Mouse (Mus musculus) spleen, postnatal 4 days (tissue): Measurements from ENCODE around the gene Slc9a2.

Source experiments
- DNase-seq, 2 experiments: peaks; one replicate each; pipeline ENCODE4 v3.0.0; 2022; ENCODE audit warnings: low spot score in 2 of 2

The Slc9a2 gene

DNA sequence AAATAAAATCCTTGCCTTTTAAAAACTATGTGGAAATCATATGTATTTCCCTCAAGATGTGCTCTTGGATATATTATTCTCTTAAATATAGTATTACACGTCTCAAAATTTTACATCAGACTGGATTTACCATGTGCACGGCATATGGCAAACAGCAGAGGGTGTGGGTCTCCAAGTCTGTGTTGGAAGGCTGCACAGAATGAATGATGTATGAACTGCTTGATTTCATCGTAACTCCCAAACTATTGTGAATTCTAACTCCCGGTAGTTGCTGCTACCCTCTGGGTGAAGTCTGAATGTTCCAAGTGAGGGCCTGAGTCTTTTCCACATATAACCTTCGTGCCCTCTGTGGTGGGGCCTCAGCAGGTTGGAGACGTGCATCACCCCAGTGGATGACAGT lies 108.6 kb downstream of the Slc9a2 start:
- DNase-seq, result no peak

DNA sequence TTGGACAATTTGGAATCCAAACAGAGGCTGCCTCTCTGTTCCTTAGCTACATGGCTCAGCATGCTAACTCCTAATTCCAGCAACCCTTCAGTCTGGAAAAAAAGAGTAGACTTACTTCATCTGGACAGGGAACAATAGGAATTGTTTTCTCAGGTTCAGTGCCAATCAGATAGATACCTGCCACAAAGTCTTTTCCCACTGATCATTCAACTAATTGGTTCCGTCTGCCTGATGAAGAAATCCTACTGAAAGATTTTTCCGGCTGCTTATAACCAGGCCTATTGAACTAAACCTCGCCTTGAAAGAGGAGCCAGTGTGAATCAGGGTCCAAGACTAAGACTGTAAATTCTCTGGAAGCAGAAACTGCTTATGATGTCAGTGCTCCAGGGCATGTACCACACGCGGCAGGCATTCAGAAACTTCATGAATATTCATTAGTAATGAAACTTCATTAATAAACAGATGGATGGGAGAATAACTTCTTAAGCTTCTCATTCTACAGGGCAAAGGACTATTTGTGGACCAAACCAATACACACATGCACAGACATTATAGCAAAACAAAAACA lies 109.4 kb downstream of the Slc9a2 start:
- no peak for DNase-seq

GRCm38 (mm10) chr1:40790324-40791141 lies 110.2 kb downstream of the Slc9a2 start, which contains the start of gene Mfsd9:
Mfsd9 (minus strand) TSS chr1:40790687.
- DNase-seq, result peak; percentile 93 to 98

- DNase-seq, result no peak
These were observed 115.1 kb downstream of the Slc9a2 start for GRCm38 (mm10) chr1:40795508-40795907.

GRCm38 (mm10) chr1:40797348-40797747 lies 117.0 kb downstream of the Slc9a2 start:
- DNase-seq, result peak; percentile 43 to 79

GRCm38 (mm10) chr1:40799121-40799520 lies 118.7 kb downstream of the Slc9a2 start:
- DNase-seq, result no peak

- DNase-seq, result no peak
These were observed 120.5 kb downstream of the Slc9a2 start for GRCm38 (mm10) chr1:40800908-40801307.

GRCm38 (mm10) chr1:40802759-40803158 lies 122.4 kb downstream of the Slc9a2 start:
- no peak for DNase-seq

- no peak for DNase-seq
These were observed 123.7 kb downstream of the Slc9a2 start for GRCm38 (mm10) chr1:40804118-40804517.

DNA sequence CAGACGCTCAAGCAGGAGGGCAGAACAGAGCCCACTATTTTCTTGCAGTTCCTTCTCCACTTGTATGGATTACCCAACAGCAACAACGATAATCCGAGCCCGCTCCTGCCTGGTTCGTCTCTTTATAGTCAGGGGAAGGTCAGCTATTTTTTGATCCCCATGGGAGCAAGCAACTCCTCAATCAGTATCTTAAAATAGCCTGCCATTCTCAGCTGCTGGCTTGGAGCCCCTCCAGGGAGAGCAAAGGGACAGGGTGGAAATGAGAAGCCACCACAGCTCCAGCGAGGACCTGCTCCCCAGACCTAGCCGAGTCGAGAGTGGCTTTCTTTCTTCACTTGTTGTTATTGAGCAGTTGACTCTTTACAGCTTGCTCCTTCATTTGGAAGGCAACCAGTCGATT lies 125.0 kb downstream of the Slc9a2 start, which contains the start of gene Tmem182:
Gene Tmem182 (plus strand): TSS at position 251 of the 400 bp plus-strand sequence.
- no peak for DNase-seq

DNA sequence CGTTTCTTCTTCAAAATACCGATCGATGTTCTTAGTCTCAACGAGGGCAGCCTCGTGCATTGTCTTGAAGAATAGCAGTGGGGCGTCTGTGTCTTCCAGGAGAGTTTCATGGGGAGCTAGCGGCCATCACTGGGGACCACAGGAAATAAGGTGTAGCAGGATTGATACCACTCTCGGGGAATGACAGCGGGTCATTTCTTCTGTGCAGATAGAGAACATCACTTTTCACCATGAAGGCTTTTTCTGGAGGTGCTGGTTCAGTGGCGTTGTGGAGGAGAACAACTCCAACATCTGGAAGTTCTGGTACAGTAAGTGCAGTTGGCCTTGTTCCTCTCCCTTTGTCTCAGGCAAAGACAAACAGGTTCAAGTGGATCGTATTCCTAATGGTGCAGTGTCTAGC lies 125.5 kb downstream of the Slc9a2 start:
- DNase-seq, result no peak

DNA sequence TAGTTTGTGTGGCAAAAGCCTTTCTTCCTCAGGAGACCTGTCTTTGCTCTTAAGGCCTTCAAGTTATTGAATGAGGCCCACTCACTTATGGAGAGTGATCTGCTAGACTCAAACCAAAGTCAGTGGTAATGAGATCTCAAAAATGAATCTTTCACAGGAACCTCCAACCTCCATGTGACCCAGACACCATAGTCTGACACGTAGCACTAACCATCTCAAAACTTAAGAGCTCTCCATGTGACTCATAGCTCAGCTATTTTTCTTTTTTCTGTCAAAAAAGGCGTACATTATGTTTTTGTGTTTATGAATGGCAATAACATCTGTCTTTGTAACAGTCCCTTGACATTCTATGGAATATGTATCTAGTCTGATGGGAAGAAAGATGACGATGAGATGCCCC lies 128.3 kb downstream of the Slc9a2 start:
- DNase-seq, result no peak

DNA sequence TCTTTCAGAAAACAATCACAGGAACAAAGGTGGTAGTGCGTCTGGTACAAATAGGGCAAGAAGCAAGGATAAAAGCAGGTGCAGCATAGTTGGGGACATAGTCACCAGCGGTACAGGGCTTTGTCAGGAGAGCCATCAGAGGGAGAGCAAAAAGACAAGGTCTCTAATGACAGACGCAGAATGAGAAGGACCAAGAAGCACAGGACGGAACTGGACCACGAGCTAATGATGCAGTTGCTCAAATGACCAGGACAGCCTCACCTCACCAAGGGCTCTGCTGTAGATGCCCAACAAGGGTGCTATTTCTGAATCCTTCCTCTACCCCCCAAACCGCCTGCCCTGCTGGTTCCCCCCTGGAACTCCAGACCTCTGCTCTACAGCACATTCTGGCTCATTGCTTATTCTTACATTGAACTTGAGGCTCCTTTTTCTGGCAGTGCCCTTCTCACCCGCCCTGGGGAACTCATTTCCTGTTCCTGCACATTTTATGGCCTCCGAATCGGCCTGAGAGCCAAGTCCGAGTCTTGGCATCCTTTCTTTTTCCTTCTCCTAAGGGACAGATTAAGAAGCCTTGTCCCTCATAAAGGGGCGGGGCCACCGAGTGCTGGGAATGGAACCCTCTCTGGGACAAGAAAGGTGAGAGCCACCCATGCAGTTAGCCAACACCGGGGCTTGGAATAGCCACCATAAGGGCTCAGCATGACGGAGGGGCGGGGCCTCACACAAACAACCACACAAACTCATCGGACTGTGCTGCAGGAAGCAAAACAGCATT lies 134.9 kb downstream of the Slc9a2 start:
- DNase-seq, result no peak
